Mouse (Mus musculus) myocyte (in vitro differentiated cells): Measurements from ENCODE around the gene 5830411N06Rik. TPM values are rescaled to one million over a fixed set of nuclear protein-coding genes. Genes with fewer than 3 reads are reported as not detected.

Experiments
- H3K27me3 ChIP-seq: one replicate; pipeline ENCODE4 v1.6.1; 2011; ENCODE audit not compliant: control insufficient read depth, insufficient read depth, insufficient read length
- H3K36me3 ChIP-seq: one replicate; pipeline ENCODE4 v1.6.1; 2011; ENCODE audit not compliant: control insufficient read depth, insufficient read depth
- H3K4me2 ChIP-seq: one replicate; pipeline ENCODE4 v1.6.1; 2011; ENCODE audit warnings: low read depth, control low read depth
- H3K4me3 ChIP-seq: one replicate; pipeline ENCODE4 v1.5.1; 2011; ENCODE audit warnings: mild to moderate bottlenecking, control low read depth, moderate library complexity
- H3K79me2 ChIP-seq: one replicate; pipeline ENCODE4 v1.6.1; 2011; ENCODE audit not compliant: control insufficient read depth, insufficient read depth
- H3ac ChIP-seq: one replicate; pipeline ENCODE4 v1.6.1; 2011; ENCODE audit not compliant: control insufficient read depth, insufficient read length
- CEBPB ChIP-seq: IDR thresholded peaks from 2 replicates; pipeline ENCODE4 v1.6.1; 2011; ENCODE audit warnings: mild to moderate bottlenecking, moderate library complexity; ENCODE audit not compliant: poor library complexity, insufficient read depth, severe bottlenecking
- E2F4 ChIP-seq: IDR thresholded peaks from one replicate; pipeline ENCODE4 v1.6.1; 2011; ENCODE audit warnings: mild to moderate bottlenecking, control low read depth, moderate library complexity; ENCODE audit not compliant: insufficient read depth
- MAX ChIP-seq: IDR thresholded peaks from one replicate; pipeline ENCODE4 v1.6.1; 2011; ENCODE audit warnings: low read depth, mild to moderate bottlenecking, control low read depth
- MYOD1 ChIP-seq, 3 experiments: IDR thresholded peaks; one replicate each; pipeline ENCODE4 v1.6.1; 2011; ENCODE audit warnings: control low read depth in 2 of 3, low read depth in 2 of 3, mild to moderate bottlenecking in 2 of 3, moderate library complexity in 1 of 3; ENCODE audit not compliant: insufficient read length in 2 of 3, control insufficient read depth in 1 of 3
- MYOG ChIP-seq, 3 experiments: IDR thresholded peaks; one replicate each; pipeline ENCODE4 v1.6.1; 2011; ENCODE audit warnings: control low read depth in 2 of 3, low read depth in 2 of 3, mild to moderate bottlenecking in 2 of 3; ENCODE audit not compliant: insufficient read length in 2 of 3, control insufficient read depth in 1 of 3, insufficient read depth in 1 of 3
- POLR2A ChIP-seq: IDR thresholded peaks from one replicate; pipeline ENCODE4 v1.6.1; 2011; ENCODE audit warnings: low read depth, mild to moderate bottlenecking, control low read depth, moderate library complexity; ENCODE audit not compliant: insufficient read length
- POLR2AphosphoS2 ChIP-seq: IDR thresholded peaks from one replicate; pipeline ENCODE4 v1.6.1; 2011; ENCODE audit warnings: low read depth, control low read depth; ENCODE audit not compliant: insufficient read length
- REST ChIP-seq: IDR thresholded peaks from one replicate; pipeline ENCODE4 v1.6.1; 2011; ENCODE audit warnings: mild to moderate bottlenecking, control low read depth, moderate library complexity; ENCODE audit not compliant: insufficient read depth, insufficient read length
- SRF ChIP-seq: IDR thresholded peaks from one replicate; pipeline ENCODE4 v1.6.1; 2011; ENCODE audit warnings: low read depth; ENCODE audit not compliant: control insufficient read depth, insufficient read length
- TCF12 ChIP-seq: IDR thresholded peaks from one replicate; pipeline ENCODE4 v1.6.1; 2011; ENCODE audit warnings: mild to moderate bottlenecking, control low read depth; ENCODE audit not compliant: poor library complexity, insufficient read depth, severe bottlenecking
- TCF3 ChIP-seq: IDR thresholded peaks from one replicate; pipeline ENCODE4 v1.6.1; 2011; ENCODE audit warnings: low read depth, control low read depth; ENCODE audit not compliant: insufficient read length
- USF1 ChIP-seq: IDR thresholded peaks from one replicate; pipeline ENCODE4 v1.6.1; 2011; ENCODE audit warnings: low read depth, mild to moderate bottlenecking, control low read depth, moderate library complexity
- polyA plus RNA-seq: library from polyadenylated mRNA; unstranded; fragments of >200 nt; fragmentation: generic; extraction: Trizol; gene quantifications from one replicate; pipeline ENCODE4 v1.2.1, GENCODE M21; 2012; ENCODE audit warnings: missing spikeins

5830411N06Rik gene
- polyA plus RNA-seq, 1 experiment: 0.12 TPM

GRCm38 (mm10) chr7:140228476-140228875, 18.6 kb upstream of the 5830411N06Rik start:
- H3ac ChIP-seq: no peak overlapping the region
- TF ChIP-seq MYOD1 (IDR thresholded peaks at IDR 0.05; ENCODE audit: control insufficient read depth in 1 of 3, insufficient read length in 2 of 3, low read depth in 2 of 3): no peak
- TF ChIP-seq MYOG (IDR thresholded peaks at IDR 0.05; ENCODE audit: control insufficient read depth in 1 of 3, insufficient read depth in 1 of 3, insufficient read length in 2 of 3, low read depth in 2 of 3): no peak
- TF ChIP-seq REST: no peak
- TF ChIP-seq POLR2AphosphoS2: no peak
- no peak for TF ChIP-seq TCF3
- TF ChIP-seq MAX: no peak
- TF ChIP-seq SRF: no peak
- TF ChIP-seq USF1: no peak
- no peak for TF ChIP-seq POLR2A
- TF ChIP-seq E2F4: no peak
- no peak for TF ChIP-seq CEBPB
- TF ChIP-seq TCF12: no peak
- H3K27me3 ChIP-seq: no peaks in the 10 kb centered on the region
- H3K36me3 ChIP-seq: no peaks in the 10 kb centered on the region
- H3K79me2 ChIP-seq: no peaks in the 10 kb centered on the region
- no peak overlapping the region for H3K4me3 ChIP-seq
- no peak overlapping the region for H3K4me2 ChIP-seq

- no peak for TF ChIP-seq TCF3
- no peak for TF ChIP-seq MYOG (IDR thresholded peaks at IDR 0.05; ENCODE audit: control insufficient read depth in 1 of 3, insufficient read depth in 1 of 3, insufficient read length in 2 of 3, low read depth in 2 of 3)
- TF ChIP-seq POLR2AphosphoS2: no peak
- TF ChIP-seq MAX: no peak
- no peak for TF ChIP-seq SRF
- TF ChIP-seq REST: no peak
- TF ChIP-seq POLR2A: no peak
- TF ChIP-seq CEBPB: no peak
- no peak for TF ChIP-seq MYOD1 (IDR thresholded peaks at IDR 0.05; ENCODE audit: control insufficient read depth in 1 of 3, insufficient read length in 2 of 3, low read depth in 2 of 3)
- TF ChIP-seq TCF12: no peak
- TF ChIP-seq USF1: no peak
- TF ChIP-seq E2F4: no peak
- Histone ChIP-seq H3K27me3 (no peaks in the 10 kb centered on the region), H3ac (no peak overlapping the region), H3K4me3 (no peak overlapping the region), H3K36me3 (no peaks in the 10 kb centered on the region), H3K4me2 (no peak overlapping the region), H3K79me2 (no peaks in the 10 kb centered on the region)
Measured at GRCm38 (mm10) chr7:140231026-140231425, 16.1 kb upstream of the 5830411N06Rik start.

- Histone ChIP-seq H3K4me3 (no peak overlapping the region), H3K36me3 (no peaks in the 10 kb centered on the region), H3K79me2 (no peaks in the 10 kb centered on the region), H3K27me3 (no peaks in the 10 kb centered on the region), H3K4me2 (no peak overlapping the region), H3ac (no peak overlapping the region)
- no peak for TF ChIP-seq USF1
- no peak for TF ChIP-seq MYOD1 (IDR thresholded peaks at IDR 0.05; ENCODE audit: control insufficient read depth in 1 of 3, insufficient read length in 2 of 3, low read depth in 2 of 3)
- no peak for TF ChIP-seq REST
- no peak for TF ChIP-seq TCF12
- no peak for TF ChIP-seq E2F4
- TF ChIP-seq MYOG (IDR thresholded peaks at IDR 0.05; ENCODE audit: control insufficient read depth in 1 of 3, insufficient read depth in 1 of 3, insufficient read length in 2 of 3, low read depth in 2 of 3): no peak
- TF ChIP-seq POLR2A: no peak
- TF ChIP-seq SRF: no peak
Measured at GRCm38 (mm10) chr7:140233696-140234095, 13.4 kb upstream of the 5830411N06Rik start.

GRCm38 (mm10) chr7:140253780-140254299, 6.8 kb downstream of the 5830411N06Rik start:
- H3K27me3 ChIP-seq: no peaks in the 10 kb centered on the region
- TF ChIP-seq CEBPB: no peak
- no peak for TF ChIP-seq REST
- TF ChIP-seq MAX: no peak
- no peak for TF ChIP-seq POLR2AphosphoS2
- no peak for TF ChIP-seq E2F4
- TF ChIP-seq MYOG (IDR thresholded peaks at IDR 0.05; ENCODE audit: control insufficient read depth in 1 of 3, insufficient read depth in 1 of 3, insufficient read length in 2 of 3, low read depth in 2 of 3): no peak
- no peak for TF ChIP-seq USF1
- no peak for TF ChIP-seq POLR2A
- TF ChIP-seq TCF12: no peak
- TF ChIP-seq MYOD1 (IDR thresholded peaks at IDR 0.05; ENCODE audit: control insufficient read depth in 1 of 3, insufficient read length in 2 of 3, low read depth in 2 of 3): no peak
- no peak for TF ChIP-seq SRF
- no peaks in the 10 kb centered on the region for H3K79me2 ChIP-seq
- H3K36me3 ChIP-seq: no peaks in the 10 kb centered on the region
- H3K4me3 ChIP-seq: no peak overlapping the region
- H3ac ChIP-seq: no peak overlapping the region
- H3K4me2 ChIP-seq: no peak overlapping the region

GRCm38 (mm10) chr7:140295746-140296145, 48.7 kb downstream of the 5830411N06Rik start:
- no peak overlapping the region for H3ac ChIP-seq
- no peak overlapping the region for H3K4me2 ChIP-seq
- TF ChIP-seq MYOD1 (IDR thresholded peaks at IDR 0.05; ENCODE audit: control insufficient read depth in 1 of 3, insufficient read length in 2 of 3, low read depth in 2 of 3) (no peak), CEBPB (no peak), TCF12 (no peak), E2F4 (no peak), POLR2AphosphoS2 (no peak), REST (no peak), SRF (no peak), TCF3 (no peak), MYOG (IDR thresholded peaks at IDR 0.05; ENCODE audit: control insufficient read depth in 1 of 3, insufficient read depth in 1 of 3, insufficient read length in 2 of 3, low read depth in 2 of 3) (no peak), MAX (no peak), USF1 (no peak), POLR2A (no peak)
- no peaks in the 10 kb centered on the region for H3K79me2 ChIP-seq
- H3K27me3 ChIP-seq: no peaks in the 10 kb centered on the region
- no peaks in the 10 kb centered on the region for H3K36me3 ChIP-seq
- H3K4me3 ChIP-seq: no peak overlapping the region
